8 mouse cellular contexts compared by ENCODE assay signal in the genomic region with DNA sequence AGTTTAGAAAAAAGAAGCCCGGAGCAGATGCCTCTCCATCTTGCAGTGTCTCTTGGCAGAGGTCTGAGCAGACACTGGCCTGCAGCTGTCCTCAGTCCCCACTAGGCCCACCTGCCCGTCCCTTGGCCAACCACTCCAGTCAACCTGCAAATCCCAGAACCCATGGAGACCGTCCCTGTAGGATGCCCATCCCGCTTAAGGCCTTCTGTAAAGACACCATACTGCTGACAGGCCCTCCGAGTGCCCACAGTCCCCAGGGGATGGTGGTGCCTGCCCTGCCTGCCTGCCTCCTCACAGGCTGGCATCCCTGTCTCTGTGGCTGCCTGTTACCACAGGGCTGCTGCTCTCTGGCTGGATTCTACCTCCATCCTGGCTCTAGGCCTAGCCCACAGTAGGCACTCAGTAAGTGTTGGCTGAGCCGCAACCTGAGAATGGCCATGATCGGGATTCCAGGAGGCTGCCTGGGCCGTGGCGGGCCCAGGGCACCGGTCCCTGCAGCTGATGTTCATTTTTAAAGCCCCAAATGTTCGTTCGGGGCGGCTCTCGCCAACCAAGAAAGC. TPM values are rescaled to one million over a fixed set of nuclear protein-coding genes. Genes with fewer than 3 reads are reported as not detected.
DNase-seq lines count a peak whose midpoint lies in the region; ATAC-seq and TF ChIP-seq lines count a peak whose summit lies in the region.

No protein-coding gene starts in this region.

- H3K27ac ChIP-seq in gastrocnemius, adult 2 months, result no peak overlapping the region
- H3K27ac ChIP-seq in neural tube, embryonic 12.5 days, result no peak overlapping the region; the same call in 1 of the 2 replicates
- peak overlapping the region; percentile 85 for H3K27ac ChIP-seq in hindbrain, embryonic 16.5 days (ENCODE audit: low read depth, low read length)
- peak overlapping the region; percentile 59; the same call in 1 of the 2 replicates for H3K27ac ChIP-seq in stomach, embryonic 15.5 days

- 68% methylated on average over 14 of the region's 14 CpGs for WGBS in neural tube, embryonic 12.5 days
- WGBS in hindbrain, embryonic 16.5 days, result 57% methylated on average over 14 of the region's 14 CpGs
- 81% methylated on average over 14 of the region's 14 CpGs for WGBS in stomach, embryonic 15.5 days

- intact Hi-C loops in gastrocnemius, adult 2 months (cut with DNase I), result no loop called here

- no peak for TF ChIP-seq CTCF in gastrocnemius, adult 2 months (IDR thresholded peaks at IDR 0.05)

- no peak for DNase-seq in gastrocnemius, adult 2 months
- no peak for DNase-seq in gastrocnemius, postnatal 4 days (ENCODE audit: low spot score in 2 of 2)
- DNase-seq in neural tube, embryonic 10.5 days (ENCODE audit: extremely low spot score, low spot score), result no peak
- no peak for DNase-seq in spleen, postnatal 4 days (ENCODE audit: low spot score in 2 of 2)
- DNase-seq in gastrocnemius, adult 18-20 months (ENCODE audit: low spot score), result no peak

- ATAC-seq in neural tube, embryonic 12.5 days (ENCODE audit: low FRiP score, low read depth), result no peak
- no peak for ATAC-seq in hindbrain, embryonic 16.5 days
- ATAC-seq in stomach, embryonic 15.5 days (ENCODE audit: insufficient read depth, low FRiP score, low read depth), result no peak

- peaks cover 78% of the 10 kb centered on the region for H3K27me3 ChIP-seq in neural tube, embryonic 12.5 days (replicated peaks)
- no peaks in the 10 kb centered on the region; the same call in none of the 2 replicates for H3K27me3 ChIP-seq in hindbrain, embryonic 16.5 days (replicated peaks; ENCODE audit: control insufficient read depth, insufficient read depth, low read length)
- peaks cover 21% of the 10 kb centered on the region for H3K27me3 ChIP-seq in stomach, embryonic 15.5 days (replicated peaks)

- peak overlapping the region; percentile 62; the same call in 1 of the 2 replicates for H3K4me3 ChIP-seq in gastrocnemius, adult 2 months
- no peak overlapping the region for H3K4me3 ChIP-seq in neural tube, embryonic 12.5 days
- H3K4me3 ChIP-seq in hindbrain, embryonic 16.5 days (ENCODE audit: low read length), result peak overlapping the region; percentile 69
- peak overlapping the region; percentile 46; the same call in 1 of the 2 replicates for H3K4me3 ChIP-seq in stomach, embryonic 15.5 days (replicated peaks)

- H3K9ac ChIP-seq in neural tube, embryonic 12.5 days, result 0 out of 2 replicates have a peak overlapping the region, but pooled peaks have one; percentile 42
- H3K9ac ChIP-seq in hindbrain, embryonic 16.5 days (ENCODE audit: low read depth, low read length), result peak overlapping the region; percentile 80; the same call in 1 of the 2 replicates
- no peak overlapping the region for H3K9ac ChIP-seq in stomach, embryonic 15.5 days

- H3K4me1 ChIP-seq in neural tube, embryonic 12.5 days, result peaks cover 65% of the 10 kb centered on the region
- peaks cover 58% of the 10 kb centered on the region for H3K4me1 ChIP-seq in hindbrain, embryonic 16.5 days (ENCODE audit: control insufficient read depth, insufficient read depth, low read depth, low read length)
- H3K4me1 ChIP-seq in stomach, embryonic 15.5 days, result peaks cover 53% of the 10 kb centered on the region

- no peaks in the 10 kb centered on the region for H3K9me3 ChIP-seq in neural tube, embryonic 12.5 days
- no peaks in the 10 kb centered on the region for H3K9me3 ChIP-seq in hindbrain, embryonic 16.5 days (ENCODE audit: control insufficient read depth, low read length)
- H3K9me3 ChIP-seq in stomach, embryonic 15.5 days, result no peaks in the 10 kb centered on the region

- no peaks in the 10 kb centered on the region for H3K36me3 ChIP-seq in neural tube, embryonic 12.5 days
- no peaks in the 10 kb centered on the region for H3K36me3 ChIP-seq in hindbrain, embryonic 16.5 days (ENCODE audit: control insufficient read depth, insufficient read depth, low read length)
- H3K36me3 ChIP-seq in stomach, embryonic 15.5 days, result no peaks in the 10 kb centered on the region

- H3K4me2 ChIP-seq in neural tube, embryonic 12.5 days (replicated peaks), result peak overlapping the region; percentile 57
- H3K4me2 ChIP-seq in hindbrain, embryonic 16.5 days (ENCODE audit: low read length), result peak overlapping the region; percentile 75
- H3K4me2 ChIP-seq in stomach, embryonic 15.5 days, result peak overlapping the region; percentile 90; the same call in 1 of the 2 replicates

RNA-seq across cellular contexts. Expression of gene Tcf20, which starts 23.3 kb away (rescaled TPM):
- total RNA-seq in gastrocnemius, adult 2 months (2021), result 10 to 100 TPM; 28.9 to 33.6 TPM
- 10 to 100 TPM; 51.0 to 58.8 TPM for total RNA-seq in gastrocnemius, postnatal 4 days (2021)
- 9.8 and 11.8 TPM in 2 replicates for polyA plus RNA-seq in neural tube, embryonic 12.5 days (2016; fragmentation: Nextera tagmentation; extraction: Ambion mirVana)
- 9.3 TPM in 2 replicates for polyA plus RNA-seq in hindbrain, embryonic 16.5 days (2015; fragmentation: Nextera tagmentation; extraction: Ambion mirVana)
- 8.3 and 8.6 TPM in 2 replicates for polyA plus RNA-seq in stomach, embryonic 15.5 days (2015; fragmentation: Nextera tagmentation; extraction: Ambion mirVana)
- 10 to 100 TPM; 33.2 to 36.0 TPM for total RNA-seq in gastrocnemius, adult 18-20 months (2021)

Comparison
In these comparisons a context has a peak if more than half of its experiments do, and no peak if none do; other contexts are left out.
1. H3K27ac ChIP-seq: peak in hindbrain, embryonic 16.5 days (single experiment) and stomach, embryonic 15.5 days (single experiment); none in gastrocnemius, adult 2 months (single experiment) and neural tube, embryonic 12.5 days (single experiment).
2. Peak in every context shown above with its lines, with median percentiles within 50 percentile points of each other: H3K4me2 ChIP-seq.